Mouse (Mus musculus) kidney, adult 9 months (tissue): ENCODE measurements at regions not wholly inside any gene's neighbourhood (a gene's known extent, or its start where the extent isn't known, plus 50 kb on each side); places are given as distances from the start of the nearest gene placed in this dataset.

Experiments
- DNase-seq: peaks from one replicate; pipeline ENCODE4 v3.0.0; 2022

- DNase-seq: no peak
These were observed 1389.0 kb upstream of the Acvr2a start for GRCm38 (mm10) chr2:47424910-47425309.

GRCm38 (mm10) chr2:47429843-47430242 is 1384.1 kb upstream of the Acvr2a start:
- no peak for DNase-seq

GRCm38 (mm10) chr2:47466043-47466442 is 1347.9 kb upstream of the Acvr2a start:
- peak; percentile 6 for DNase-seq

- peak; percentile 4 for DNase-seq
These were observed 1321.9 kb upstream of the Acvr2a start for GRCm38 (mm10) chr2:47491874-47492539.
